Mouse (Mus musculus) kidney, adult 8-10 months (tissue): ENCODE measurements at regions not wholly inside any gene's neighbourhood (a gene's known extent, or its start where the extent isn't known, plus 50 kb on each side); places are given as distances from the start of the nearest gene placed in this dataset.
A peak's percentile ranks its signal among the peaks of the same experiment; 100 is the strongest.
"Not testable (repeated sequence)": the region's sequence is repeated elsewhere in the genome, so short reads cannot be mapped to it uniquely, and the experiment has no call there.

Experiments used
- DNase-seq, 2 experiments: peaks; one replicate each; pipeline ENCODE4 v3.0.0; 2022

DNA sequence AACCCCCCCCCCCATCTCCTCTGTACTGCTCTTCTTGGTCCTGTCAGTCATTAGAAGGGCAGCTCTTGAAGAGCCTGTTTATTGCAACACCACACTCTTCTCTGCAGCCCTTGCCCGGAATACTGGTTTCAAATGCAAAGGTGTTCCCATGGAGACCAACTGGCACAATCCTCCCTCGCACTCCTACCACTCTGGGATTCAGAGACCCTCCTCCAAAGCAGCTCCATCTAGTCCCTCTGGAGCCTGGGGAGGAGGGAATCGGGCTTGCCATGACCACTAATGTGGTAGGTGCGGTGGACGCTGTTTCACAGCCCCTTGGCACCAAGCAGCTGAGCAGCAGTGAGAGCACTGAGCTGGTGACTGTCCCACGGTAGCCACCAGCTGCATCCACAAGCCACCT is 83.1 kb downstream of the Stk35 start:
- DNase-seq = no peak

DNA sequence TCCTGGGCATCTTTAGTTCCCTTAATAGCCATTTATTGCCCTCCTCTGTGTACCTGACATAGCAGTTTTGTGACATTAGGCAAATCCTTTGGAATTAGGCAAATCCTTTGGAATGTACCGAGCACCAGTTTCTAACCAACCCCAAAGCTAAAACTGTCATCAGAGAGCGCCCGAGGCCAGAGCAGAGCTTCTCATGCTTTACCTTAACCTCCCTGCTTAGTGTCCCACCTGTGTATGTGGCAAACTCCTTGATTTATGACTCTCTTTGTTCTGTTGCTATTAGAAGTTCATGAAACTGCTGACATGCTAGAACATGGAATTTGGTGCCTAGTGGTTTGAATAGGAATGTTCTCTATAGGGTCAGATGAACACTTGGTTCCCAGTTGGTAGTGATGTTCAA is 84.0 kb downstream of the Stk35 start:
- no peak for DNase-seq

DNA sequence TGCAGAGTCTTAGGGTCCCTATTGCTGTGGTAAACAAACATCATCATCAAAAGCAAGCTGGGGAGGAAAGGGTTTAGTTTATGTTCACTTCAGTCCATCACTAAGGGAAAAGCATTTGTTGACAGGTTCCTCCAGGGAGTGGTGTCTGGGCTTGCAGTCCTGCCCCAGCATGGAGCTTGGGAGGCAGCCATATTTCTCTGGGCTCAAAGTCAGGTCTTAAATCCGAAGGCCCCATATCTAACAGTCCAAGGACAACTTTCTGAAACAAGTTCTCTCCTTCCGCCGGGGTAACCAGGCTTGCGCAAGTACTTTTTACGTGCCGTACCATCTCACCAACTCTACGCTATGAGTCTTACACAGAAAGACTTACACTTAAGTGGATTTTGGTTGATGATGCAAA is 85.2 kb downstream of the Stk35 start:
- no peak for DNase-seq

DNA sequence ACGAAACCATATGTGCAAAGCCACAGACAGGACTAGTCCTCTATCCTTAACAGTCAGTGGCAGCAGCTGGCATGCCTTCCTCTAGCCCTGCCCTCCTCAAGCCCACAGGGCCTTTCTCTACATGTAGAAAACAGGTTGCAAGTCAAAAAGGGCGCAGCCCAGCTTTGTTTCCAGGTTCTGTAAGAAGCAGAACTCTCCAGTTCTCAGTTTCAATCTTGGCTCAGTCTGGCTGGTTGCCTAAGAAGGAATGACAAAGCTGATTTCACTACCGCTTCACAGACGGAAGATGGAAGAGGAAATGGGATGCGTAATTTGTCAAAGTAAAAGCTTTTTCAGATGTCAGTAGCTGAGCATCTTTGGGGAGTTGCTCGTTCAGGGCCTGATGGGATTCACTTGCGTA is 92.9 kb downstream of the Stk35 start:
- peak in 1 of 2 experiments; percentile 20 for DNase-seq

DNA sequence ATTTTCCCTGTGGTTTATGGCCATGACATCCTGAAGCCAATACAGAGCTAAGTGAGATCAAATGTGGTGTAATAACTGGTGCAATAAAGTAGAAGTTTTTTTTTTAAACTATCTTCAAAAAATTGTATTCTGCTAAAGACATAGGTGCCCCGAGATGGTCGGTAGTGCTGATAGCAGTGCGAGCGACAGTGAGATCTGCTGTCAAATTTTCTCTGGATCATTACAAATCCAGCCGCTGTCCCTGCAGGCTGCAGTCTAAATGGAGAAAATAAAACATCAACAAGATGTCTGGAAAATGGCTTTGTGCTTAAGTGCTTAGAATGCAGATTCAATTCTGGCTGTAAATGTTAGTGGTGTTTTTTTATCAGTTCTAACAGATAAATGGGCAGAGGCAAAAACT is 93.5 kb downstream of the Stk35 start:
- DNase-seq = no peak

DNA sequence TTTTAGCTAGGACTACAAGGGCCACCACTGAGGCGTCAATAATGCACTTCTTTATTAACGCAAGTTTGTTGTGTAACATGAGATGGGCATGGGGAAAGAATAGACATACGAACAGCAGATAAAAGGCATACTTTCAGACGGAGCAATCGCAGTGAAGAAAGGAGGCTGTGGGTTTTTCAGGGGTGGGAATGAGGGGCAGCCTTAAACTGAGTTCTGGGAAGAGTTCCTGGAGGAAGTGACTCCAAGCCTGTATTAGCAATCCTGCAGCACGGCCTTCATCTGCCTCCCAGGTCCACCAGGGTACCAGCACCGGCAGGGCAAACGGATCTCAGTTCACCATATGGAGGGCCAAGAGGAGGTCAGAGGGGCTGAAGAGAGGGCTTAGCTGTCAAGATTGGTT is 94.6 kb downstream of the Stk35 start:
- DNase-seq = no peak

DNA sequence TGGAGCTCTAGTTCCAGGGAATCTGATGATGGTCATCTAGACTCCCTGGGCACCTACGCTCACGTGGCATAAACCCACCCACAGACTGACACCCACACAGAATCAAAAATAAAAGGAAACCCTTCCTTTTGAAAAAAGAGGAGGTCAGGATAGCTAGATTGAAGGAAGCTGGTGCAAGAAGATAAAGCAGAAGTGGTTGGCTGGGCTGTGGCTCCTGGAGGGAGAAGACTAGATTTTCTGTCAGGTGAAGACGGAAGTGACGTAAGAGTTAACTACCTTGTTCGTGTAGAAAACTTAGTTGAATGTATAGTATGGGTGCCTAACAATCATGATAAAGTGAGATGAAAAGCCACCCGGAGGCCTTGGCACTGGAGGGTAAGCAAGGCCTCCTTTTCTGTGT is 95.1 kb downstream of the Stk35 start:
- no peak for DNase-seq

DNA sequence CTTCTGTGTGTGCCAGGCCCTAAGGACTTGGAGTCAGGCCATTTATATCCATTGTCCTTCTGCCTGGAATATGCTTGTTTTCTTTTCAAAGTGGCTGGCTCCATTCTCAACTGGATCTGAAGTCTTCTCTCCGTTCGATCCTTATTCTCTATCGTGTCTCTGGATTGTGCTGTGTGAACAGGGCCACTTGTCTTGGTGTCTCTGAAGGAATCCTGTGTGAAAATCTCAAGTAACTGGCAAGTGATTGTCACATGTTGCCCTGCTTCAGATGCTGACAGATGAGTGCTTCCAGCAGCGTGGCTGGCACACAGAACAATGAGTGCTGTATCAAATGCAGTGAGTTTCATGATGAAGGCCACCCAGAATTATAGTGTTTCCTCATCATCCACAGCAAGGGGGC is 96.4 kb downstream of the Stk35 start:
- no peak for DNase-seq

DNA sequence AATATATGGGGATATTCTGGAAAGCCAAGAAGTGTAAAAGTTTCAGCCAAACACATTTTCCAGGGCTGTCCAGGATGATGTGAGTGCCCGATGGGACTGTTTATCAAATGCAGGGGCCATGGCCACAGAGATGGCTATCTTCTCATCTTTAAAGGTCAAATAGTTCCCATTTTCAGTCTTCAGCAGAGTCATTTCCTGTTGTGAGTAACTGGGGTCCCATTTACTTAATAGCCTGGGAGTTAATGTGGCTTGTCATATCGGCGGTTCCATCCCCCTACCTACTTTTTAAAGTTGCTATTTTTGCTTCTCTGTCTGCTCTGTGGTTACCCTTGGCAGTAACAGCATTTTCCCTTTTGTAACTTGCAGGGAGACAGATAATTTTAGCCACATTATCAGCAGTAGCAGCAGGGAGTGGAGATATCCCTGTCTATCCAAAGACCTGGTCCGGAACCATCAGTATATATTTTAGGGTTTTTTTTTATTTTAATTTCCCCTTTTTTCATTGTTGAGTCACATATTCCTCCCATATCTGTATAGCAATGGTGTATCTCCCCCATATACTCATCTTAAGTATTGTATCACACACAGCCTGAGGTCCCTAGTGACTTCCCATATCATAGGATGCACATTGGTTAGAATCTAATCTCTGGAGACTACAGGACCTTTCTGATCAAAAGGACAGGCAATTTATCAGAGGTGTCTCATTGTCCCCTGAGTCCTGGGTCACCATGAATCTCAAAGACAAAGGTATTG is 103.2 kb downstream of the Stk35 start:
- DNase-seq = no peak

DNA sequence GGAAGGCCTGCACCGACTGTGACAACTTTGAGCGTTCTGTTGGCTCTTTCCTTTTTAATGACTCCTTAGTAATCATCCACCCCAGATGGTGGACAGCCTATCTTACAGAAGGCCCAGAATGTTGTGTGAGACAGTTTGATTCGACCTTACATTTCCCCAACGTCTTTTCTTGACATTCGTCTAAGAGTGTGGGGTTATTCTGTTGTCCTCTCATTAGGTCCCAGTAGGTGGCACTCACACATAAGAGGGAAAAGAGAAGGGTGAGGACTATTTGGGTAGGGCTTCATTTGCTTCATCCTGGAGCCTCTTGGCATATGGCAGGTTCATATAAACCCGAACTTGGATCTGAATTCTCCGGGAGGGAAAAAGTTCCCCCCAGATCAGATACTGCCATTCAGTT is 104.4 kb downstream of the Stk35 start:
- peak; percentile 5 to 19 for DNase-seq

DNA sequence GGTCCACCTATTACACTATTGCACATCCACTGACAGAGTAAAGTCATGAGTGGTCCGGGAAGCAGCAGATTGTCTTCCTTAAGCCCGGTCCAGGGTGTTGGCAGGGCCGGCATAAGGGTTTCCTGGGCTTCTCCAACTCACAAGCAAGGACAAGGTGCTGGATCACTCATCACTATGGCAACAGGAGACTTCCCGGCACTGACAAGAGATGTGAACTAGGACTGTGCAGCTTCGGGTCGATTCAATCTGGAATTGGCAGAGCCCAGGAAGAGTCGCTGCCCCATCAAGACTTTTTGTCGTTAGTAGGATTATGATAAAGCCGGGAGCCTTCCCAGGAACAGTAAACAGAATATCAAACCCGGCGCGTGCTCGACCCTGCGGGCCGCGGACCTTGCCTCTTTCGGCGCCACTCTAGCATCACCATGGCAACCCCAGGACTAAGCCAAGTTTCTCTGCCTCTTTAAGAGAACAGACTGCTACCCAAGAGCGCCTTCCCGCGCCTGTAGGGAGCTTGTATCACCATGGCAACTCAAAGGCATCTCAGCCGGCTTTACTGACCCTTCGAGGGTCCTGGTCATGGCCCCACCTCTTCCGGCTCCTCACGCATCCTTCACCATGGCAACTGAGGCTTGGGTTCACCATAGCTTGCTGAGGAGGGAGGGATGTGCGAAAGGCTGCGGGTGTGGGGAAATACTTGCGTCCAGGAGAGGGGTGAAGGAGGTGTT is 103.3 kb upstream of the Tgm3 start:
- DNase-seq = peak; percentile 14 to 18

DNA sequence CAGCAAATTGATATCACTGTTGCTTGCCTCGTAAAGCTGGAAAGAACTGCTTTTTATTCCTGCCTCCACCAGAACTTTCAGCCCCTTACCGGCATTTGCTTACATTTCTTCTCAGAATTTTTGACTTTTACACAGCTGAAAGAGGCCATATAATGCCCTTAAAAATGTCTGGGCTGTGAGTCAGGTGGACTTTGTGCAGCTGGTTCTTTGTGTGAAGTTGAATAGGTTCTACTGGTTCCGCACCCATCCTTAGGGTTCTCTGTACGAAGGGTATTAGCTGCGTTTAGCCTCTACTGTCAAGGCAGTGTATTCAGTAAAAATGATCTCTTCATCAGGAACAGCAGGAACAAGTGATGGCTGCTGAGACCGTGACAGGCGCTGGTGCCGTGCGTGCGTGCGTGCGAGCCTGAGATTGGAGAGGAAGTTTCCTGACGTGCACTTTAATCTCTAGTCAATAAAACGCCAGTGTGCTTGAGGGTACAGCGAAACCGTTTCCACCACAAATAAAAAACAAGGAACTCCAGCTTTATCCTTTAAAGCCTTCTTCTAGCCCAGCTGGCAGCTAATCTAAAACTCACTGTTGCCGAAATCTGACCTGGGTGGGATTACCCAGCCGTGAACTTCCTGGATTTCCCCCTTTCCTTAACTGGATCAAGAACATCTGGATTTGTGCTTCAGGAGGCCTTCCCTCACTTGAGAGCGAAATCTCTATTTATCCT is 100.8 kb upstream of the Tgm3 start:
- DNase-seq = no peak

DNA sequence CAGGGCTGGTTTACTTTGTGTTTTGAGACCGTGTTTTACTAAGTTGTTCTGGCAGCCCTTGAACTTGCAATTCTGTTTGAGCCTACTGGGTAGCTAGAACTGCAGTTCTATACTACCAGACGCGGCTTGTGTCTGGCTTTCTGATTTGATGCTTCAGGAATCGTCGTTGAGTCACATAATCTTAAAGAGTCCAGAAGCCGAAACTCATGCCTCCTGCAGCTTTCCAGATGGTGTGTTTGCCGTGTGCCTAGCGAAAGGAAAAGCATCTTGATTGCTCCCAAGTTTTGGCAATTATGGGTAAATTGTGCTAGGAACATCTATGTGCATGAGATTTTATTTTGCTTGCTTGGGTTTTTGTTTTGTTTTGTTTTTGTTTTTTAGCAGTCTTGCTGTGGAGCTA is 99.6 kb upstream of the Tgm3 start:
- no peak for DNase-seq

DNA sequence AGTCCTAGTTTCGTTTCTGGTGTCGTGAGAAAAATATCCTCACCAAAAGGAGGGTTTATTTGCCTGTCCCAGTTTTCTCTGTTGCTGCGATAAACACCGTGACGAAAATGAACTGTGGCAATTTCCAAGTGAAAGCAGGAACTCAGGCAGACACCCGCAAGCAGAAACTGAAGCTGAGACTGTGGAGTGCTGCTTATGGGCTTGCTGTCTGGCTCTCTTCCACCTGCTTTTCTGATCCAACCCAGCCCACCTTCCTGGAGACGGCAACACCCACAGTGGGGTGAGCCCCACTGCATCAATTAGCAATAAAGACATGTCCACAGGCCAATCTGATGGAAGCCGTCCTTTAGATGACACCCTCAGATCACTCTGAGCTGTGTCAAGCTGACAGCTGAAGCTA is 97.9 kb upstream of the Tgm3 start:
- DNase-seq = no peak

DNA sequence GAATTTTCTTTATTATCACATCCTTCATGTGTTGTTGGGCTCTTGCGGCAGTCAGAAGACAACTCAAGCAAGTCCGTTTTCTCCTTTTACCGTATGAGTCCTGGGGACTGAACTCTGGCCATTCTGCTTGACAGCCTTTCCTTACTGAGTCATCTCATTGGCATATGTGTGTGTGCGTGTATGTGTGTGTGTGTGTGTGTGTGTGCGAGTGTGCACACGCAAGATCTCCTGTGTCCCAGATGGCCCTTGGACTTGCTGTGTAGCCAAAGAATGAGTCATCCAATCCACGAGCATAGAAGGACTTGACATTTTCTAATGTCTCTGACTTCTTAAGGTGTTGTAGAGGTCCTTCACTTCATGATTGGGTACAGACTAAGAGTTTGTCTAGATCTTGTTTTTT is 95.7 kb upstream of the Tgm3 start:
- DNase-seq = no peak

DNA sequence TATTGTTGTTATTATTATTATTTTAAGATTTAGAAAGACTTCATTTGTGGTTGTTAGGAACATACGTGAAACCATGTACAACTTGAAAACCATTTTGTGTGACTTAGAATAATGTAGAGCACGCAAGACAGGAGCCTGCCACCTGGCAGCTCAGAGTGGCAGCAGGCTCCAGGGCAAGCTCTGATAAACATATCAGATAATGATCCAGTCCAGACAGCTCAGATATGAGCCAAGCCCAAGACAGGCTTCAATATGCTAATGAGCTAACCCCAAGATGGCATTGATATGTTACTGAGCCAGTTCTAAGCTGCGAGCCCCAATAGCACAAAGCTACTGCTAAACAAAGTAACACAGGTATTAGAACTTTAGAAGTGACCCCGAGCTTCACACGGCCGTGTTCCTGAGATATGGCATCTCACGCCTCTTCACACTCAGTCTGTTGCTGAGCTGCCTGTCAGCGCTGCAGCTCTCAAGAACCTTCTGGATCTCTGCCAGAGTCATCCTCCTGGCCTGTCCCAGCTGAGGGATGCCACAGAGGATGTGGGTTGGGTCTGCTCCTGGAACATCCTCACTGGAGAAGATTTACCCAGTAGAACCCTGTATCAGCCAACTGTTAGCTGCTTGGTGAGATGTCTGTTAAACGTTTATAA is 93.9 kb upstream of the Tgm3 start:
- no peak for DNase-seq

DNA sequence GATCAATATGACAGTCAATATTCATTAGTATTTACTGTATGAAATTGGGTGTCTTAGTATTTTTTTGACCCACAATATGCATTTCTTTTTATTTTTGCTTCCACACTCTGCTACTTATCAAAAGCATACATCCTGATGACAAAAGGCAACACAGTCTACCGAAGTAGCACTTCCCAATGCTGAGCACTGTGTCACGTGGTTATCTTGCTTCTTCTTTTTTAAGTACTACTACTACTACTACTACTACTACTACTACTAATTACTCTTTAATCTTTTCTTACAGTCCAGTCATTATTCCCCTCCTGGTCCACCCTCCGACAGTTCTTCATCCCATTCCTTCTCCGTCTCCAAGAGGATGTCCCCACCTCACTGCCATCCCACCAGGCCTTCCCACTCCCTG is 92.6 kb upstream of the Tgm3 start:
- no peak for DNase-seq

DNA sequence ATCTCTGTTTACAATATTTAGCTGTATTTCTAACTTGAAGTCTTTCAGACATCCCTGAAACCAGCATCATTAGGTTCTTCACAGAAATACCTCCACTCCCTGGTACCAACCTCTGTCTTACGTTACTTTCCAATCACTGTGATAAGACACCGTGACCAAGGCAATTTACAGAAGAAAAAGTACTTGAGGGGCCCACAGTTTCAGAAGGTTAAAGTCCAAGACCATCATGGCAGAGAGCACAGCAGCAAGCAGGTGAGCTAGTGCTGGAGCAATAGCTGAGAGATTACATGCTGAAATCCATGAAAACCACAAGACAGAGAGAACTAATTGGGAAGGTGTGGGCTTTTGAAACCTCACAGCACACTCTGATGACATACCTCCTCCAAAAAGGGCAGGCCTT is 84.9 kb upstream of the Tgm3 start:
- no peak for DNase-seq

DNA sequence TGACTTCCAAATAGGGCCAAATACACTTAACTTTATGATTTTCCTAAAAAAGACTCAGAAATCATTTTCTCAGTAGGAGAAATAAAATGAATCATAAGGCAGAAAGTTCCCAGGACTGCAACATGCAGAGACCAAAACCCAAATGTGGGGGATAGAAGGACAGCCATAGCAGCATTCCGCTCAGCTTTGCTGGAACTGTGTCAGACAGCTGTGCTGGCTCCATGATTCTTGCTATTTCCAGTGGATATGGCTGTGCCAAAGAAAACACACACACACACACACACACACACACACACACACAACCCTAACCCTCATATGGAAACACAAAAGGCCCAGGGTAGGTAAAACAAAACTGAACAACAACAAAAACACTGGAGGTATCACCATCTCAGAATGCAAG is 78.6 kb upstream of the Tgm3 start:
- no peak for DNase-seq

DNA sequence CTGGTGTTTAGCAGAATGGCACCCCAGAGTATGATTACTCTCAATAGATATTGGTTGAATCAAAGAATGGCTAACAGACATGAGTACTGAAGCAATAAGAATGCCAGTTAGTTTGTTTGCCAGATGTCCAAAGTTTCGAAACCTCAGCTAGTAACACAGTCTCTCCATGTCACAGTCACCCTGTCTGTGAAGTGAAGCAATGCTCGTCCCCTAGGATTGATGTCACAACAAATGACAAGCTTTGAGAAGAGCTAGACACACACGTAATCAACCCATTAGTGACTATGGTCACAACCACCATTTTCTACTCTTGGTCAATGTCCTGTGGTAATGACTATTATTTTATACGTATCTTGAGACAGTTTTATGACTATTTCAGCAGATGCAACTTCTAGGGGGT is 69.3 kb upstream of the Tgm3 start:
- no peak for DNase-seq

DNA sequence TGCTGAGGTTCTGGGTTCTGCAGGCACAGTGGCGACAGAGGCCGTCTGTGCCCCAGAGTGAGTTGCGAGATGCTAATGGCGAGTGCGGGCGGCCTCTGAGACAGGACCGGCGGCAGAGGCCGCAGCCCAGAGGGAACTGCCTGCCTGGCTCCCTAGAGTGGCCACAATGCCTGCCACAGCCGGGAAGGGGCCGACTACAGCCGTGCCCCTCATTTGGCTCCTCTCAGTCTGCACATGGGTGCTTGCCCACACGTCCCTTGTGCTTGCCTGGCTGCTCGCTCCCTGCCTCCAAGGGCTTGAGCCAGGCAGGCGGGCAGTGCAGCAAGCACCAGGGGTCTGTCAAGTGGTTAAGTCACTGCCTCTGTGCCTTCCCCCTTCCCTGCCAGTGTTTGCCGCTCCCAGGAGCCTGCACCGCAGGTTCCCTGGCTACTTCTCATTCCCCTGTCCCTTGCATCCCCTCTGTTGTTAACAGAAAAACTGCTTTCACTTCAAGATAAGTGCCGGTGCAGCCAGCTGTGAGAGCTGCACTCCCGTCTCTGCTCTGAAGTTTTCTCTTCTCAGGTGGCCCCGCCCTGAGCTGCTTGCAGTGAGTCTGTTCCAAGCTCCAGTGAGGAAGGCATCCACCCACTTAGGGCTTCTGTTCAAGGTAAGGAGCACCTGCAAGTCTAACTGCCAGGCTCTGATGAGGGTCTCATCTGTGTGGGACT is 64.1 kb upstream of the Tgm3 start:
- DNase-seq = no peak

DNA sequence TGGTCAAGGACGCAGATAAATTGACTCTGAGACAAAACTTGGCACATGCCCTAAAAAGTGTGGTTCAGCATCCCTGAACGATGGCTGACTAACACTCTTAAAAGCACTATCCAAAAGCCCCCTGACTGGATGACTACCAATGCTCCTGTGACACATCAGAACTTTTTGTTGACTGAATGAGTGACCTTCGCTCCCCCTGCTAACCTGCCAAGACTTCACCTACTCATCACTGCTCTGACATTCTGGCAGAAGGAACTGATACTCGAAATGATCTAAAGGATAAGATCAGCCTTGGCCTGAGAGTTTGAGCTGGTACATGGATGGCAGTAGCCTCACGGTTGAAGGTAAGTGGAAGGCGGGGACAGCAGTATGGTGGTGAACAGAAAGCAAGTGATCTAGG is 62.4 kb upstream of the Tgm3 start:
- not testable (repeated sequence) for DNase-seq

DNA sequence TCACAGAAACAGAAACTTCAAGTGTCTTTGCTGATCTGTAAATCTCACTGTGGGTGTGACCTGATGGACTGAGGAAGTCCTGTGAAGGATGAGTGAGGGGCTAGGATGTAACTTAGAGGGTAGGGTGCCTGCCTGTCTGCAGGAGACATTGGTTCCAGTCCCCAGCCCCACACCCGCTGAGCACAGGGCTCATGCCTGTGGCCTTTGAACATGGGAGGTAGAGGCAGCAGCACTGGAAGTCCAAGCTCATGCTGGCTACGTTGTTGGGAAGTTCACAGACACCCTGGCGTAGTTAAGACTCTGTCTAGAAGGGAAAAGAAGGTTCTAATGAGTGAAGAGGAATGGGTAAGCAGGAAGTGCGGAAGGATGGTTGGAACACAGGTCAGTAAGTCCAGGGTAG is 59.7 kb upstream of the Tgm3 start:
- DNase-seq = no peak
